Mouse (Mus musculus): ENCODE data around the gene Inf2. TPM values are rescaled to one million over a fixed set of nuclear protein-coding genes. Genes with fewer than 3 reads are reported as not detected.

Gene Inf2
- polyA plus RNA-seq, 1 experiment from 2014 or later: 2.5 TPM

DNA sequence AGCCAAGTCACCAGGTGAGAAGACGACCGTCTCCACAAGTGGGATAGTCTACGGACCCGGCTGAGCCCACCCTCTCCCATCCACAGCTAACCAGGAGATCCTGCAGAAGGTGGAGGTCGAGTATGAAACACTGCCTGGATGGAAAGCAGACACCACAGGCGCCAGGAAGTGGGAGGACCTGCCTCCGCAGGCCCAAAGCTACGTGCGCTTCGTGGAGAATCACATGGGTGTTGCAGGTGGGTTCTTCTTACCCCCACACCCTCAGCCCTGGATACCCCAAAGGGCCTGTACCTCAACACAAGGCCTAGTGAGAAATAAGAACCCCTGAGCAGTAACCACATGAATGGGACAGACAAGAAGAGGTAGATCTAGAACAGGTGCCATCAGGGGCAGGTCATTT lies 50.9 kb downstream of the Inf2 start:
- H3K9ac ChIP-seq (ENCODE audit: low read depth, low read length): no peak overlapping the region
- H3K4me3 ChIP-seq (replicated peaks; ENCODE audit: low read depth, low read length): no peak overlapping the region
- no peaks in the 10 kb centered on the region for H3K27me3 ChIP-seq (ENCODE audit: insufficient read depth, low read length)
- no peak overlapping the region for H3K27ac ChIP-seq
- WGBS: 83% methylated on average over 10 of the region's 10 CpGs
- no peaks in the 10 kb centered on the region for H3K9me3 ChIP-seq (replicated peaks; ENCODE audit: low read length)
- no peak overlapping the region for H3K4me2 ChIP-seq (ENCODE audit: low read length)
- no peaks in the 10 kb centered on the region for H3K4me1 ChIP-seq (replicated peaks; ENCODE audit: insufficient read depth, low read length)
- H3K36me3 ChIP-seq (ENCODE audit: insufficient read depth, low read length): no peaks in the 10 kb centered on the region
- DNase-seq (ENCODE audit: low spot score) (no peak), ATAC-seq (replicated peaks; ENCODE audit: low FRiP score, low read depth) (no peak)
- no peak for TF ChIP-seq CTCF (IDR thresholded peaks at IDR 0.05; ENCODE audit: low read depth)

DNA sequence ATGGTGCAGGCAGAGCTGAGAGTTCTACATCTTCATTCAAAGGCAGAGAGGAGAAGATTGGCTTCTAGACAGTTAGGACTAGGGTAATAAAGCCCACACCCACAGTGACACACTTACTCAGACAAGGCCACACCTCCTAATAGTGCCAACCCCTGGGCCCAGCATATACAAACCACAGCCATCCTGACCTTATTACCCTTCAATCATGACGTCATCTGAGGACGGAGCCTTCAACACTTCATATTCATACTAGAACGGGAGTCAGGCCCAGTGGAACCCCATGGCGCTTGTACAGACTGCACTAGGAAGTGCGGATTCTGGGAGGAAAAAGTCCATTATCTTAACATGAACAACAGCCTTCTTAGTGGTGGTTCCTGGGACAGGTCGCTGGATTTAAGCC lies 54.5 kb downstream of the Inf2 start:
- TF ChIP-seq CTCF (IDR thresholded peaks at IDR 0.05; ENCODE audit: low read depth): no peak
- no peaks in the 10 kb centered on the region for H3K27me3 ChIP-seq (ENCODE audit: insufficient read depth, low read length)
- no peak overlapping the region for H3K4me3 ChIP-seq (replicated peaks; ENCODE audit: low read depth, low read length)
- no peak overlapping the region for H3K9ac ChIP-seq (ENCODE audit: low read depth, low read length)
- WGBS: 89% methylated on average over 6 of the region's 6 CpGs
- no peaks in the 10 kb centered on the region for H3K9me3 ChIP-seq (replicated peaks; ENCODE audit: low read length)
- no peak overlapping the region for H3K27ac ChIP-seq
- H3K4me1 ChIP-seq (replicated peaks; ENCODE audit: insufficient read depth, low read length): no peaks in the 10 kb centered on the region; the same call in 1 of the 2 replicates
- H3K4me2 ChIP-seq (ENCODE audit: low read length): no peak overlapping the region
- H3K36me3 ChIP-seq (ENCODE audit: insufficient read depth, low read length): no peaks in the 10 kb centered on the region
- no peak for DNase-seq (ENCODE audit: low spot score)
- no peak for ATAC-seq (replicated peaks; ENCODE audit: low FRiP score, low read depth)

DNA sequence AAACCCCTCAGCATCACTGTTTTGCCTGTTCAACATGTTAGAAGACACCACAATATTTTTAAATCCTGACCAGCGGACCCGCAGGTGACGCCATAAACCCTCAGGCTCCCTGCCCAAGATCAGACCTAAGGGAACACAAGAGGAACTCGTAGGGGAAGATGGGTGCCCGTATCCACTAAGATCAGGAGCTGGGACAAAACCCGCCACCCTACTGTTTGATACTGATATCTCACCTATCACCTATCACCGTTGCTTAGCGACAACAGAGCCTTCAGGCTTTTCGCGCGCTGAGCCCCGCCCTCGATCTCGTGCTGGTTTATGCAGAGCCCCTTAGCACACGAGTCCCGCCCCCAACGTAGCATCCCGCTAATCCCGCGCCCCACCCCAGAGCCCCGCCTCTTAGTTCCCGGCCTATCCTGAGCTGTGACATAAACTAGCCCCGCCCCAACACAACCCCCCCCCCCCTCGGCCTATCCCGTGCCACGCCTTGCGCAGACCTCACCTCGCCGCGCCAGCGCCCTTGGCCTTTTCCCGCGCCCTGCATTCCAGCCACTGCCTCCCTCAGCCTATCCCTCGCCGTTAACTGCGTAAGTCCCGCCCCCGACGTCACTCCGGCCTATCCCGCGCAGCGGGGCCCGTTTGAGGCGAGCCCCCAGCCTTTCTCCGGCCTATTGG lies 55.7 kb downstream of the Inf2 start, which contains the start of gene Siva1:
Gene Siva1 (plus strand): TSS at position 500 of the 675 bp plus-strand sequence.
- Histone ChIP-seq H3K4me2 (ENCODE audit: low read length) (peak within 1 kb of the TSS; percentile 92), H3K27ac (peak within 1 kb of the TSS; percentile 90), H3K4me3 (replicated peaks; ENCODE audit: low read depth, low read length) (peak within 1 kb of the TSS; percentile 75), H3K9ac (ENCODE audit: low read depth, low read length) (peak within 1 kb of the TSS; percentile 81), H3K4me1 (replicated peaks; ENCODE audit: insufficient read depth, low read length) (no peaks in the 10 kb centered on the region; the same call in 1 of the 2 replicates), H3K36me3 (ENCODE audit: insufficient read depth, low read length) (peaks cover 12% of the 10 kb centered on the region; the same call in 1 of the 2 replicates), H3K27me3 (ENCODE audit: insufficient read depth, low read length) (no peaks in the 10 kb centered on the region), H3K9me3 (replicated peaks; ENCODE audit: low read length) (no peaks in the 10 kb centered on the region)
- DNase-seq (ENCODE audit: low spot score): peak; percentile 100
- 3% methylated on average over 45 of the region's 46 CpGs for WGBS
- peak; percentile 97 for ATAC-seq (replicated peaks; ENCODE audit: low FRiP score, low read depth)
- TF ChIP-seq CTCF (IDR thresholded peaks at IDR 0.05; ENCODE audit: low read depth): no peak

DNA sequence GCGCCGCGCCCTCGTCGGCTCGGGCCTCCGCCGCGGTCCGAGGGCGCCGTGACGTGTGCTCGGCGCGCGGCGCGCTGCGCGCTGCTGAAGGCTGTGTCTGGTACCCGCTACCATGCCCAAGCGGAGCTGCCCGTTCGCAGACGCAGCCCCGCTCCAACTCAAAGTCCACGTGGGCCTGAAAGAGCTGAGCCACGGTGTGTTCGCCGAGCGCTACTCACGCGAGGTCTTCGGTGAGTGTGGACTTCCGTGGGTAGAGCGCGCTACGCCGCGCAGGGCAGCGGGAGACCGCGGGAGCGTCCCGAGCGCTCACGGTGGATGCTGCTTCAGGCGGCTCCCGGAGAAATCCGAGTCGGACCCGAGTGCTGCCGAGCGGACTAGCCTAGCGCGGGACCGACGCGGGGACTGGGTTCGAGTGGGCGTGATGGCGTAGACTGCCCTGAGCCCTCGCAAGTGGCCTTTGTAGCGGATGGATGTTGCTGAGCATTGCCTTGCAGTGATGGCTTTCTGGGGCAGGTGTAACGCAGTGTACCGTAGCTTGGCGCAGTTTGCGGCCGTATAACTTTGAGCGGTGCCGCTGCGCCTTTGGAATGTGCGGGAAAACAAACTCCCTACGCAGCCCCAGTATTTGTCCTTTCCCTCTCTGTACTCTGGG lies 56.4 kb downstream of the Inf2 start:
- Histone ChIP-seq H3K4me2 (ENCODE audit: low read length) (peak overlapping the region; percentile 92), H3K27me3 (ENCODE audit: insufficient read depth, low read length) (no peaks in the 10 kb centered on the region), H3K27ac (peak overlapping the region; percentile 90), H3K36me3 (ENCODE audit: insufficient read depth, low read length) (peaks cover 16% of the 10 kb centered on the region; the same call in 1 of the 2 replicates), H3K4me1 (replicated peaks; ENCODE audit: insufficient read depth, low read length) (no peaks in the 10 kb centered on the region; the same call in 1 of the 2 replicates), H3K9ac (ENCODE audit: low read depth, low read length) (peak overlapping the region; percentile 81), H3K4me3 (replicated peaks; ENCODE audit: low read depth, low read length) (peak overlapping the region; percentile 75), H3K9me3 (replicated peaks; ENCODE audit: low read length) (no peaks in the 10 kb centered on the region)
- ATAC-seq (replicated peaks; ENCODE audit: low FRiP score, low read depth): no peak; the same call in none of the 2 replicates
- TF ChIP-seq CTCF (IDR thresholded peaks at IDR 0.05; ENCODE audit: low read depth): no peak
- WGBS: under 1% methylated on average over 75 of the region's 75 CpGs
- DNase-seq (ENCODE audit: low spot score): peak; percentile 68

DNA sequence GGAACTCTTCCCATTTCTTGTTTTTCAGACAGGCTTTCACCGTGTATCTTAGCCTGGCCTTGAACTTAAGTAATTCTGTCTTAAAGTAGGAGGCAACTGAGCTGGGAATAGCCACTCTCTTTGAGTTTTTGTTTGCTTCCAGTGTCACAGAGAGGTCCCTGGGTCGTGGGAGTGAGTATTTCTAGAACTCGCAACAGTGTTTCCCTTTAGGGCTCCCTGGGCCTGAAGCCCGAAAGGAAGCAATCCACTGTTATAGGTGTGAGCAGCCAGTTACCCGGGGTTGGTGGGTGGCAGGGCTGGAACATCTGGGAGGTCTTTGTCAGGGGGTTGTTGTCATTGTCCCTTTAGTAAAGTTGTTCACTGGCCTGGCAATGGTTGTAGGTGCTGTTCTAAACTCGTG lies 57.6 kb downstream of the Inf2 start:
- Histone ChIP-seq H3K27ac (0 out of 2 replicates have a peak overlapping the region, but pooled peaks have one; percentile 90), H3K4me3 (replicated peaks; ENCODE audit: low read depth, low read length) (peak overlapping the region; percentile 75), H3K27me3 (ENCODE audit: insufficient read depth, low read length) (no peaks in the 10 kb centered on the region), H3K9ac (ENCODE audit: low read depth, low read length) (peak overlapping the region; percentile 28; the same call in 1 of the 2 replicates), H3K9me3 (replicated peaks; ENCODE audit: low read length) (no peaks in the 10 kb centered on the region), H3K4me1 (replicated peaks; ENCODE audit: insufficient read depth, low read length) (no peaks in the 10 kb centered on the region; the same call in 1 of the 2 replicates), H3K36me3 (ENCODE audit: insufficient read depth, low read length) (peaks cover 21% of the 10 kb centered on the region; the same call in 1 of the 2 replicates), H3K4me2 (ENCODE audit: low read length) (peak overlapping the region; percentile 92)
- no peak for ATAC-seq (replicated peaks; ENCODE audit: low FRiP score, low read depth)
- TF ChIP-seq CTCF (IDR thresholded peaks at IDR 0.05; ENCODE audit: low read depth): no peak
- WGBS: 30% methylated on average over 6 of the region's 6 CpGs
- DNase-seq (ENCODE audit: low spot score): no peak

DNA sequence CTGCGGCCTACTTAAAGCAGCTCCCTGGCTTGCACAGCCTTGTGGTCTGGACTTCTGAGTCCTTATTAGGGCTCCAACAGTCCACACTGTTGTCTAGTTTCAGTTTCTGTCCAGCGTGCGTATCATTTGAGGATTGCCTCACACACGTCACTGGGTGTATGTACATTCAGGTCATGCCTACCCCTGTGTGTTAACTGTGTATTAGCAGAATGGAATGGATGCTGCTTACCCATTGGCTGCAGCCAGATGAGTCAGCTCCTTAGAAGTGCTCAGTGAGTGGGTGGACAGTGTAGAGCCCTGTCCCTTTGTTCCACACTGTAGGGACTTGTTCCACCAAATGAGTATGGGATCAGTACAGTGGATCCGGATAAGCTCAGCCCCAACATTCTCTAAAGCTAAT lies 59.5 kb downstream of the Inf2 start:
- TF ChIP-seq CTCF (IDR thresholded peaks at IDR 0.05; ENCODE audit: low read depth): no peak
- 93% methylated on average over 5 of the region's 5 CpGs for WGBS
- Histone ChIP-seq H3K27me3 (ENCODE audit: insufficient read depth, low read length) (no peaks in the 10 kb centered on the region), H3K9ac (ENCODE audit: low read depth, low read length) (no peak overlapping the region), H3K27ac (no peak overlapping the region), H3K4me3 (replicated peaks; ENCODE audit: low read depth, low read length) (no peak overlapping the region), H3K4me1 (replicated peaks; ENCODE audit: insufficient read depth, low read length) (no peaks in the 10 kb centered on the region; the same call in 1 of the 2 replicates), H3K4me2 (ENCODE audit: low read length) (no peak overlapping the region), H3K36me3 (ENCODE audit: insufficient read depth, low read length) (peaks cover 33% of the 10 kb centered on the region; the same call in 1 of the 2 replicates), H3K9me3 (replicated peaks; ENCODE audit: low read length) (no peaks in the 10 kb centered on the region)
- DNase-seq (ENCODE audit: low spot score) (no peak), ATAC-seq (replicated peaks; ENCODE audit: low FRiP score, low read depth) (no peak)

Measured in kidney, postnatal 0 days (tissue).